Mouse (Mus musculus) cerebellum, adult 2 months (tissue): Measurements from ENCODE around the gene E2f7. TPM values are rescaled to one million over a fixed set of nuclear protein-coding genes. Genes with fewer than 3 reads are reported as not detected.

Source experiments
- DNase-seq, 2 experiments: peaks; one replicate each; pipeline ENCODE4 v3.0.0; 2021
- H3K27ac ChIP-seq: fragments of 200-500 bp; 2 replicates; pipeline ENCODE4 v1.5.1; 2012; ENCODE audit warnings: low read length, control low read depth, inconsistent platforms; ENCODE audit not compliant: insufficient read depth
- H3K27me3 ChIP-seq: fragments of 200-500 bp; 2 replicates; pipeline ENCODE4 v1.6.1; 2012; ENCODE audit warnings: inconsistent platforms, mild to moderate bottlenecking, low read length, moderate library complexity; ENCODE audit not compliant: control insufficient read depth, insufficient read depth
- H3K4me1 ChIP-seq: fragments of 200-500 bp; 2 replicates; pipeline ENCODE4 v1.6.1; 2011; ENCODE audit warnings: low read length; ENCODE audit not compliant: control insufficient read depth, insufficient read depth
- H3K4me3 ChIP-seq: fragments of 200-500 bp; replicated peaks from 2 replicates; pipeline ENCODE3; 2011; ENCODE audit warnings: mild to moderate bottlenecking, low read depth, low read length, control low read depth; ENCODE audit not compliant: insufficient read depth
- CTCF ChIP-seq: fragments of 200-500 bp; IDR thresholded peaks from 2 replicates; pipeline ENCODE4 v1.5.1; 2011; ENCODE audit warnings: low read depth, mild to moderate bottlenecking, control low read depth, low read length, moderate library complexity, borderline replicate concordance; ENCODE audit not compliant: insufficient read depth
- POLR2A ChIP-seq: fragments of 200-500 bp; IDR thresholded peaks from 2 replicates; pipeline ENCODE4 v1.6.1; 2011; ENCODE audit warnings: low read length, control low read depth, borderline replicate concordance; ENCODE audit not compliant: insufficient read depth
- WGBS: fragments of 180-500 bp; shearing (Covaris S2); methylation state at CpG from one replicate; pipeline ENCODE4 v1.1.7; 2018; 5-methylcytosine and 5-hydroxymethylcytosine counted together
- polyA plus RNA-seq: library from polyadenylated mRNA; depleted of rRNA; stranded (reverse); fragments of >200 nt; gene quantifications from 2 replicates; pipeline ENCODE4 v1.2.3, GENCODE M21; 2012; rRNA removed

E2f7 gene
- polyA plus RNA-seq, 1 experiment: 0.43 TPM

- no peak overlapping the region for H3K27ac ChIP-seq
- WGBS: 69% methylated on average over 6 of the region's 6 CpGs
- TF ChIP-seq CTCF (no peak), POLR2A (no peak)
- H3K27me3 ChIP-seq: no peaks in the 10 kb centered on the region
- H3K4me1 ChIP-seq: no peaks in the 10 kb centered on the region
- DNase-seq: no peak
- H3K4me3 ChIP-seq: no peak overlapping the region
These were observed 90.0 kb downstream of the E2f7 start for GRCm38 (mm10) chr10:110835115-110835806.

Other genes starting within 250 kb of the E2f7 start
- 14.1 and 14.3 TPM in 2 replicates for gene Csrp2, start 174.3 kb downstream of the E2f7 start, polyA plus RNA-seq